Mouse (Mus musculus): ENCODE measurements at regions not wholly inside any gene's neighbourhood (a gene's known extent, or its start where the extent isn't known, plus 50 kb on each side); places are given as distances from the start of the nearest gene placed in this dataset.

DNA sequence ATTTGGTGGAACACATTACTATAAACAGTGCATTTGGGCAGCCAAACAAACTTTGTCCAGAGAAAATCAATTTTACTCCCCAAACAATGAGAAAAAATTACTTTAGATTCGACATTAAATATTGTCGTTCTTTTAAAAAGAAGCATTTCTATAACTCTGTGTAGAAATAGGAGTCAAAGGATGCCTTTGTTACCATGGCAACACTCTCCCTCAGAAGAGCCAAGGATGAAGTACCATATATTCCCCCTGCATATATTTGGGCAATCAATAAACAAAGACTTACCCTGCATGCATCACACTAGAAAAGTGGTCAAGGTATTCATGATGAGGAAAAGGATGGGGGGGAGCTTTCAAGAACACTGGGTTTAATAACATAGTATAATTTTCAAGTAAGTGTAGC lies 70.9 kb upstream of the Tenm2 start:
- TF ChIP-seq POLR2A (IDR thresholded peaks at IDR 0.05; ENCODE audit: extremely low read depth, insufficient read depth, low read length) (no peak), CTCF (IDR thresholded peaks at IDR 0.05; ENCODE audit: extremely low read depth, insufficient read depth, low read length) (no peak)

Data from cortical plate, adult 2 months (tissue).